In genomic region chr12:21119446-21119845, GRCm38 (mm10) we compare ENCODE assay signal across 7 mouse cellular contexts.
A peak's percentile ranks its signal among the peaks of the same experiment; 100 is the strongest.
DNase-seq lines count a peak whose midpoint lies in the region; TF ChIP-seq lines count a peak whose summit lies in the region.

No protein-coding gene starts in this region.

- WGBS in kidney, adult 2 months, result 50% methylated on average over 3 of the region's 3 CpGs

- TF ChIP-seq CTCF in kidney, adult 2 months (conservative IDR thresholded peaks at IDR 0.05; ENCODE audit: insufficient read depth, insufficient read length, low read depth, low read length), result no peak

- no peak overlapping the region for H3K4me3 ChIP-seq in kidney, adult 2 months (ENCODE audit: insufficient read depth, low read depth, low read length)

- no peaks in the 10 kb centered on the region for H3K27me3 ChIP-seq in kidney, adult 2 months (replicated peaks; ENCODE audit: control insufficient read depth, insufficient read depth, low read length)

- H3K4me1 ChIP-seq in kidney, adult 2 months (ENCODE audit: control insufficient read depth, insufficient read depth, low read length), result peaks cover 2% of the 10 kb centered on the region

- intact Hi-C loops in left cerebral cortex, postnatal 14 days (cut with DNase I), result no loop called here

- H3K27ac ChIP-seq in kidney, adult 2 months (ENCODE audit: insufficient read depth, low read depth, low read length), result peak overlapping the region; percentile 78

- no peaks in the 10 kb centered on the region for H3K36me3 ChIP-seq in kidney, adult 2 months (ENCODE audit: control insufficient read depth, insufficient read depth, low read length)

- DNase-seq in kidney, adult 2 months, result peak; percentile 82
- no peak for DNase-seq in kidney, adult 18-20 months
- DNase-seq in cerebellum, adult 8-10 months, result peak; percentile 46
- peak; percentile 45 for DNase-seq in heart, postnatal 4 days
- peak; percentile 41 to 63 for DNase-seq in lung, postnatal 4 days
- no peak for DNase-seq in embryo, embryonic 11 days
- DNase-seq in left cerebral cortex, postnatal 14 days (ENCODE audit: low spot score in 2 of 2), result no peak

- no peak for TF ChIP-seq POLR2A in kidney, adult 2 months (IDR thresholded peaks at IDR 0.05; ENCODE audit: low read depth, low read length)

Comparison
In these comparisons a context has a peak if more than half of its experiments do, and no peak if none do; other contexts are left out.
1. DNase-seq: peak in kidney, adult 2 months (single experiment), cerebellum, adult 8-10 months (single experiment), heart, postnatal 4 days (single experiment) and lung, postnatal 4 days (2 of 2); none in kidney, adult 18-20 months (single experiment), embryo, embryonic 11 days (single experiment) and left cerebral cortex, postnatal 14 days (0 of 2).